Mouse (Mus musculus) urinary bladder, postnatal 4 days (tissue): ENCODE results near the gene Gm4553.
"Not testable (repeated sequence)": the region's sequence is repeated elsewhere in the genome, so short reads cannot be mapped to it uniquely, and the experiment has no call there.

Source experiments
- DNase-seq, 2 experiments: peaks; one replicate each; pipeline ENCODE4 v3.0.0; 2021 to 2022; ENCODE audit warnings: low spot score in 2 of 2

Gm4553 gene

GRCm38 (mm10) chr7:142165639-142166038 is at the start of gene Gm4553:
TSS of gene Gm4553 (minus strand) at chr7:142165739.
- DNase-seq = peak in 1 of 2 experiments; percentile 25

- DNase-seq = peak in 1 of 2 experiments; percentile 51
Measured at GRCm38 (mm10) chr7:142212136-142212535, 46.6 kb upstream of the Gm4553 start.

GRCm38 (mm10) chr7:142211559-142211958 is 46.0 kb upstream of the Gm4553 start, which contains the start of gene Gm7579:
TSS of gene Gm7579 (plus strand) at chr7:142211859.
- DNase-seq = peak in 1 of 2 experiments; percentile 19

- peak in 1 of 2 experiments; percentile 13 for DNase-seq
Measured at GRCm38 (mm10) chr7:142206891-142207290, 41.4 kb upstream of the Gm4553 start.

- DNase-seq = peak in 1 of 2 experiments; percentile 12
Measured at GRCm38 (mm10) chr7:142205488-142205887, 39.9 kb upstream of the Gm4553 start.

- peak in 1 of 2 experiments; percentile 46 for DNase-seq
Measured at GRCm38 (mm10) chr7:142201064-142201463, 35.5 kb upstream of the Gm4553 start, which contains the start of gene Krtap5-3. TSS of gene Krtap5-3 (plus strand) at chr7:142201364.

GRCm38 (mm10) chr7:142198748-142199147 is 33.2 kb upstream of the Gm4553 start:
- no peak for DNase-seq

- no peak for DNase-seq
Measured at GRCm38 (mm10) chr7:142190289-142190688, 24.8 kb upstream of the Gm4553 start, which contains the start of gene Gm10153. TSS of gene Gm10153 (minus strand) at chr7:142190389.

GRCm38 (mm10) chr7:142188156-142188555 is 22.6 kb upstream of the Gm4553 start:
- DNase-seq = no peak

GRCm38 (mm10) chr7:142181021-142181420 is 15.5 kb upstream of the Gm4553 start:
- DNase-seq = no peak

- DNase-seq = no peak
Measured at GRCm38 (mm10) chr7:142178685-142179084, 13.1 kb upstream of the Gm4553 start.

GRCm38 (mm10) chr7:142175905-142176304 is 10.4 kb upstream of the Gm4553 start, which contains the start of gene Krtap5-2:
TSS of gene Krtap5-2 (minus strand) at chr7:142176005.
- DNase-seq = not testable (repeated sequence)

- DNase-seq = no peak
Measured at GRCm38 (mm10) chr7:142169836-142170235, 4.3 kb upstream of the Gm4553 start.

- no peak for DNase-seq
Measured at GRCm38 (mm10) chr7:142159366-142159765, 6.2 kb downstream of the Gm4553 start.

GRCm38 (mm10) chr7:142157013-142157412 is 8.5 kb downstream of the Gm4553 start, which contains the start of gene Gm29735:
TSS of gene Gm29735 (minus strand) at chr7:142157113.
- not testable (repeated sequence) for DNase-seq

GRCm38 (mm10) chr7:142155308-142155707 is 10.2 kb downstream of the Gm4553 start:
- no peak for DNase-seq

- DNase-seq = no peak
Measured at GRCm38 (mm10) chr7:142152191-142152590, 13.3 kb downstream of the Gm4553 start.

GRCm38 (mm10) chr7:142148633-142149032 is 16.9 kb downstream of the Gm4553 start:
- no peak for DNase-seq

GRCm38 (mm10) chr7:142146033-142146432 is 19.5 kb downstream of the Gm4553 start:
- no peak for DNase-seq

- no peak for DNase-seq
Measured at GRCm38 (mm10) chr7:142145413-142145940, 20.1 kb downstream of the Gm4553 start.

- DNase-seq = no peak
Measured at GRCm38 (mm10) chr7:142144507-142144906, 21.0 kb downstream of the Gm4553 start, which contains the start of gene Gm45337. TSS of gene Gm45337 (minus strand) at chr7:142144607.

GRCm38 (mm10) chr7:142143506-142144010 is 22.0 kb downstream of the Gm4553 start:
- DNase-seq = not testable (repeated sequence)

GRCm38 (mm10) chr7:142140696-142141095 is 24.8 kb downstream of the Gm4553 start:
- DNase-seq = no peak
